Mouse (Mus musculus) erythroblast, embryonic 14.5 days (primary cell): ENCODE results near the gene Olfr923. TPM values are rescaled to one million over a fixed set of nuclear protein-coding genes. Genes with fewer than 3 reads are reported as not detected.
"Not testable (repeated sequence)": the region's sequence is repeated elsewhere in the genome, so short reads cannot be mapped to it uniquely, and the experiment has no call there.

ENCODE experiments used
- H3K27me3 ChIP-seq: 2 replicates; pipeline ENCODE4 v1.6.1; 2012; ENCODE audit warnings: inconsistent platforms; ENCODE audit not compliant: control insufficient read depth
- H3K36me3 ChIP-seq: 2 replicates; pipeline ENCODE4 v1.6.1; 2012; ENCODE audit warnings: mild to moderate bottlenecking, inconsistent platforms; ENCODE audit not compliant: control insufficient read depth
- H3K4me1 ChIP-seq: 2 replicates; pipeline ENCODE4 v1.6.1; 2012; ENCODE audit warnings: inconsistent platforms; ENCODE audit not compliant: control insufficient read depth
- H3K4me3 ChIP-seq: replicated peaks from 2 replicates; pipeline ENCODE3; 2012; ENCODE audit warnings: moderate library complexity, mild to moderate bottlenecking, inconsistent platforms
- H3K9me3 ChIP-seq: 2 replicates; pipeline ENCODE4 v1.6.1; 2012; ENCODE audit warnings: low read length, inconsistent platforms, mixed read lengths; ENCODE audit not compliant: control insufficient read depth
- GATA1 ChIP-seq: IDR thresholded peaks from 2 replicates; pipeline ENCODE4 v1.6.1; 2012; ENCODE audit warnings: low read length, inconsistent platforms, mixed read lengths
- TAL1 ChIP-seq: IDR thresholded peaks from 3 replicates; pipeline ENCODE4 v1.6.1; 2012; ENCODE audit warnings: low read length, inconsistent platforms, mixed read lengths
- polyA plus RNA-seq: library from polyadenylated mRNA; stranded (reverse); fragments of >175 nt; gene quantifications from 2 replicates; pipeline ENCODE4 v1.2.3, GENCODE M21; 2012

The Olfr923 gene
- 0.04 TPM in 1 of 2 replicates, not detected in the other for polyA plus RNA-seq

GRCm38 (mm10) chr9:38826245-38826644, at the start of gene Olfr923:
Olfr923 (plus strand) TSS chr9:38826545.
- no peak for TF ChIP-seq GATA1
- no peak for TF ChIP-seq TAL1
- Histone ChIP-seq H3K4me1 (no peaks in the 10 kb centered on the region), H3K36me3 (no peaks in the 10 kb centered on the region), H3K4me3 (no peak within 1 kb of the TSS), H3K27me3 (no peaks in the 10 kb centered on the region), H3K9me3 (no peaks in the 10 kb centered on the region)

- TF ChIP-seq TAL1 (no peak), GATA1 (no peak)
- no peaks in the 10 kb centered on the region for H3K27me3 ChIP-seq
- no peaks in the 10 kb centered on the region for H3K9me3 ChIP-seq
- no peaks in the 10 kb centered on the region for H3K4me1 ChIP-seq
- H3K4me3 ChIP-seq = no peak overlapping the region
- no peaks in the 10 kb centered on the region for H3K36me3 ChIP-seq
Observed at GRCm38 (mm10) chr9:38792689-38793088, 33.7 kb upstream of the Olfr923 start.

GRCm38 (mm10) chr9:38805696-38806095, 20.6 kb upstream of the Olfr923 start:
- Histone ChIP-seq H3K27me3 (no peaks in the 10 kb centered on the region), H3K9me3 (no peaks in the 10 kb centered on the region), H3K36me3 (no peaks in the 10 kb centered on the region), H3K4me3 (no peak overlapping the region), H3K4me1 (no peaks in the 10 kb centered on the region)
- TF ChIP-seq GATA1 (no peak), TAL1 (no peak)

- TF ChIP-seq TAL1 (no peak), GATA1 (no peak)
- H3K4me3 ChIP-seq = no peak within 1 kb of the TSS
Observed at GRCm38 (mm10) chr9:38814314-38814713, 12.0 kb upstream of the Olfr923 start, which contains the start of gene Olfr922. Olfr922 (plus strand) TSS chr9:38814614.

GRCm38 (mm10) chr9:38815458-38815986, 10.8 kb upstream of the Olfr923 start:
- TF ChIP-seq GATA1 (no peak), TAL1 (no peak)
- Histone ChIP-seq H3K4me1 (no peaks in the 10 kb centered on the region), H3K9me3 (no peaks in the 10 kb centered on the region), H3K27me3 (no peaks in the 10 kb centered on the region), H3K4me3 (no peak overlapping the region), H3K36me3 (no peaks in the 10 kb centered on the region)

More at GRCm38 (mm10) chr9:38814314-38814713, 12.0 kb upstream of the Olfr923 start, which contains the start of gene Olfr922:
- no peaks in the 10 kb centered on the region for H3K36me3 ChIP-seq
- no peaks in the 10 kb centered on the region for H3K9me3 ChIP-seq
- H3K4me1 ChIP-seq = no peaks in the 10 kb centered on the region
- H3K27me3 ChIP-seq = no peaks in the 10 kb centered on the region

GRCm38 (mm10) chr9:38833027-38833426, 6.7 kb downstream of the Olfr923 start:
- Histone ChIP-seq H3K27me3 (no peaks in the 10 kb centered on the region), H3K4me3 (no peak overlapping the region), H3K4me1 (no peaks in the 10 kb centered on the region), H3K36me3 (no peaks in the 10 kb centered on the region), H3K9me3 (peaks cover 3% of the 10 kb centered on the region; the same call in 1 of the 2 replicates)
- TF ChIP-seq TAL1 (no peak), GATA1 (no peak)

GRCm38 (mm10) chr9:38844149-38844548, 17.8 kb downstream of the Olfr923 start, which contains the start of gene Olfr924:
Olfr924 (plus strand) TSS chr9:38844449.
- Histone ChIP-seq H3K4me3 (no peak within 1 kb of the TSS), H3K36me3 (no peaks in the 10 kb centered on the region), H3K27me3 (no peaks in the 10 kb centered on the region), H3K9me3 (no peaks in the 10 kb centered on the region), H3K4me1 (no peaks in the 10 kb centered on the region)
- TF ChIP-seq TAL1 = no peak
- TF ChIP-seq GATA1 = no peak

- H3K9me3 ChIP-seq = no peaks in the 10 kb centered on the region
- no peaks in the 10 kb centered on the region for H3K36me3 ChIP-seq
- TF ChIP-seq GATA1 (no peak), TAL1 (no peak)
- H3K4me3 ChIP-seq = no peak within 1 kb of the TSS
- no peaks in the 10 kb centered on the region for H3K4me1 ChIP-seq
- H3K27me3 ChIP-seq = no peaks in the 10 kb centered on the region
Observed at GRCm38 (mm10) chr9:38854760-38855159, 28.4 kb downstream of the Olfr923 start, which contains the start of gene Olfr26. Olfr26 (plus strand) TSS chr9:38855060.

- H3K9me3 ChIP-seq, H3K4me3 ChIP-seq, H3K4me1 ChIP-seq, H3K27me3 ChIP-seq, H3K36me3 ChIP-seq: not testable (repeated sequence)
Observed at GRCm38 (mm10) chr9:38874880-38875279, 48.5 kb downstream of the Olfr923 start.

GRCm38 (mm10) chr9:38876826-38877225, 50.5 kb downstream of the Olfr923 start, which contains the start of gene Olfr926:
Olfr926 (plus strand) TSS chr9:38877126.
- no peak within 1 kb of the TSS for H3K4me3 ChIP-seq
- no peak for TF ChIP-seq TAL1
- no peak for TF ChIP-seq GATA1
- no peaks in the 10 kb centered on the region for H3K27me3 ChIP-seq
- peaks cover 12% of the 10 kb centered on the region for H3K9me3 ChIP-seq
- no peaks in the 10 kb centered on the region for H3K36me3 ChIP-seq
- H3K4me1 ChIP-seq = no peaks in the 10 kb centered on the region

Other genes starting within 250 kb of the Olfr923 start
- gene Olfr912, start 246.4 kb upstream of the Olfr923 start, polyA plus RNA-seq = 0.01 TPM in 1 of 2 replicates, not detected in the other
- not detected in 2 replicates for gene Olfr913, start 233.8 kb upstream of the Olfr923 start, polyA plus RNA-seq
- gene Olfr914, start 221.4 kb upstream of the Olfr923 start, polyA plus RNA-seq = not detected in 2 replicates
- gene Olfr916, start 166.7 kb upstream of the Olfr923 start, polyA plus RNA-seq = not detected in 2 replicates
- not detected in 2 replicates for gene Olfr917, start 160.7 kb upstream of the Olfr923 start, polyA plus RNA-seq
- gene Olfr918, start 151.9 kb upstream of the Olfr923 start, polyA plus RNA-seq = not detected in 2 replicates
- not detected in 2 replicates for gene Olfr919, start 122.9 kb upstream of the Olfr923 start, polyA plus RNA-seq
- 0.02 and 0.08 TPM in 2 replicates for gene Vwa5a, start 108.3 kb upstream of the Olfr923 start, polyA plus RNA-seq
- not detected in 2 replicates for gene Olfr920, start 74.2 kb upstream of the Olfr923 start, polyA plus RNA-seq
- not detected in 2 replicates for gene Olfr921, start 53.5 kb upstream of the Olfr923 start, polyA plus RNA-seq
- gene Olfr922, start 11.9 kb upstream of the Olfr923 start, polyA plus RNA-seq = not detected in 2 replicates
- not detected in 2 replicates for gene Olfr924, start 17.9 kb downstream of the Olfr923 start, polyA plus RNA-seq
- not detected in 2 replicates for gene Olfr26, start 28.5 kb downstream of the Olfr923 start, polyA plus RNA-seq
- gene Olfr926, start 50.6 kb downstream of the Olfr923 start, polyA plus RNA-seq = not detected in 2 replicates
- not detected in 2 replicates for gene Olfr930, start 103.3 kb downstream of the Olfr923 start, polyA plus RNA-seq
- gene Olfr933, start 145.8 kb downstream of the Olfr923 start, polyA plus RNA-seq = not detected in 2 replicates
- not detected in 2 replicates for gene Olfr934, start 161.8 kb downstream of the Olfr923 start, polyA plus RNA-seq
- gene Olfr935, start 173.1 kb downstream of the Olfr923 start, polyA plus RNA-seq = not detected in 2 replicates
- gene Olfr146, start 196.8 kb downstream of the Olfr923 start, polyA plus RNA-seq = 0.02 TPM in 1 of 2 replicates, not detected in the other
- gene Olfr937, start 238.4 kb downstream of the Olfr923 start, polyA plus RNA-seq = not detected in 2 replicates